Mouse (Mus musculus): Measurements from ENCODE around the gene Phf24.

- TF ChIP-seq POLR2A (IDR thresholded peaks at IDR 0.05; ENCODE audit: extremely low read depth, insufficient read depth, low read length) (no peak), CTCF (IDR thresholded peaks at IDR 0.05; ENCODE audit: low read depth, low read length) (no peak)
These were observed 57.4 kb downstream of the Phf24 start for GRCm38 (mm10) chr4:42973868-42974267.

Measured in liver, adult 2 months (tissue).